Mouse (Mus musculus) monocyte, adult 5-6 weeks (primary cell): ENCODE data around the gene Gsdma3. TPM values are rescaled to one million over a fixed set of nuclear protein-coding genes. Genes with fewer than 3 reads are reported as not detected.
"Not testable (repeated sequence)": the region's sequence is repeated elsewhere in the genome, so short reads cannot be mapped to it uniquely, and the experiment has no call there.

ENCODE experiments used
- ATAC-seq: fragments of 153-309, 156-312 bp; replicated peaks from 2 replicates; pipeline ENCODE4 v1.8.0; 2017; ENCODE audit warnings: mild to moderate bottlenecking; ENCODE audit not compliant: low TSS enrichment, insufficient number of reproducible peaks, severe bottlenecking, poor library complexity, low FRiP score
- total RNA-seq: library from RNA; stranded (forward); fragments of 200-1000, 200-491, 200-594 nt; gene quantifications from 3 replicates; pipeline ENCODE4 v1.2.3, GENCODE M21; 2017

Gene Gsdma3
- total RNA-seq, 1 experiment from 2014 or later = not detected

GRCm38 (mm10) chr11:98640091-98640490 is 13.9 kb downstream of the Gsdma3 start:
- no peak for ATAC-seq

- no peak for ATAC-seq
These were observed 18.6 kb downstream of the Gsdma3 start for GRCm38 (mm10) chr11:98644757-98645156.

- no peak for ATAC-seq
These were observed 19.8 kb downstream of the Gsdma3 start for GRCm38 (mm10) chr11:98645946-98646345.

- no peak for ATAC-seq
These were observed 20.3 kb downstream of the Gsdma3 start, which contains the start of gene Gsdma2 for GRCm38 (mm10) chr11:98646459-98646858. Gsdma2 (plus strand) TSS chr11:98646759.

- ATAC-seq = peak; percentile 81
These were observed 28.9 kb downstream of the Gsdma3 start for GRCm38 (mm10) chr11:98655076-98655475.

- peak; percentile 99 for ATAC-seq
These were observed 34.4 kb downstream of the Gsdma3 start for GRCm38 (mm10) chr11:98660517-98660916.

GRCm38 (mm10) chr11:98664091-98664490 is 37.9 kb downstream of the Gsdma3 start, which contains the start of gene Gsdma:
Gsdma (plus strand) TSS chr11:98664351.
- ATAC-seq = no peak

GRCm38 (mm10) chr11:98668984-98669383 is 42.8 kb downstream of the Gsdma3 start:
- no peak for ATAC-seq

GRCm38 (mm10) chr11:98671284-98671815 is 45.2 kb downstream of the Gsdma3 start:
- no peak for ATAC-seq

- no peak for ATAC-seq
These were observed 45.7 kb downstream of the Gsdma3 start for GRCm38 (mm10) chr11:98671857-98672256.

GRCm38 (mm10) chr11:98672482-98672881 is 46.3 kb downstream of the Gsdma3 start:
- no peak for ATAC-seq

- ATAC-seq = peak; percentile 88
These were observed 47.0 kb downstream of the Gsdma3 start for GRCm38 (mm10) chr11:98673136-98673535.

GRCm38 (mm10) chr11:98675829-98676363 is 49.7 kb downstream of the Gsdma3 start:
- ATAC-seq = no peak

- no peak for ATAC-seq
These were observed 53.9 kb downstream of the Gsdma3 start for GRCm38 (mm10) chr11:98680023-98680422.

GRCm38 (mm10) chr11:98680595-98680994 is 54.4 kb downstream of the Gsdma3 start:
- not testable (repeated sequence) for ATAC-seq

GRCm38 (mm10) chr11:98681186-98681585 is 55.0 kb downstream of the Gsdma3 start:
- ATAC-seq = no peak

- ATAC-seq = peak; percentile 90
These were observed 55.9 kb downstream of the Gsdma3 start, which contains the start of gene Psmd3 for GRCm38 (mm10) chr11:98681786-98682745. Psmd3 (plus strand) TSS chr11:98682554.

- no peak for ATAC-seq
These were observed 56.7 kb downstream of the Gsdma3 start for GRCm38 (mm10) chr11:98682811-98683210.

- no peak for ATAC-seq
These were observed 59.5 kb downstream of the Gsdma3 start for GRCm38 (mm10) chr11:98685642-98686041.
